Mouse (Mus musculus): ENCODE measurements around the gene Ripply3. TPM values are rescaled to one million over a fixed set of nuclear protein-coding genes. Genes with fewer than 3 reads are reported as not detected.

Gene Ripply3
- polyA plus RNA-seq, 1 experiment from 2014 or later = 4.9 TPM

DNA sequence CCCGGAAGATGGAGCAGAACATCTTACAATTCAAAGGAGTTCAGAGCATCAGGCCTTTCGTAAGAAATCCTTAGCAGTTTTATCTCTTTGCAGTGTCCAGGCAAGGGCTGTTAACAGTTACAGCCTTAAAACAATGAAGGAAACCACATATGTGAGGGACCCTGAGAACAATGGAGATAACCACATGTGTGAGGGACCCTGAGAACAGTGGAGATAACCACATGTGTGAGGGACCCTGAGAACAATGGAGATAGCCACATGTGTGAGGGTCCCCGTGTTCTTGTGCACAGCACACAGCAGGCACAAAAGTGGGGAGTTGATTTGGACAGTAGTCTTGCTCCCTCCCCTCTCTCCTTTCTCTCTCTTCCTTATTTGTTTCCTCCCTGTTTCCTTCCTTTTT lies 29.9 kb downstream of the Ripply3 start:
- Histone ChIP-seq H3K4me3 (ENCODE audit: low read depth, low read length) (no peak overlapping the region), H3K9me3 (ENCODE audit: control insufficient read depth, low read length) (no peaks in the 10 kb centered on the region), H3K27ac (replicated peaks; ENCODE audit: low read depth, low read length) (no peak overlapping the region), H3K9ac (ENCODE audit: low read depth, low read length) (no peak overlapping the region), H3K27me3 (replicated peaks; ENCODE audit: control insufficient read depth, insufficient read depth, low read length) (no peaks in the 10 kb centered on the region), H3K36me3 (ENCODE audit: control insufficient read depth, insufficient read depth, low read length) (no peaks in the 10 kb centered on the region), H3K4me1 (ENCODE audit: control insufficient read depth, insufficient read depth, low read length) (no peaks in the 10 kb centered on the region), H3K4me2 (ENCODE audit: low read depth, low read length) (no peak overlapping the region)
- WGBS = 84% methylated on average over 3 of the region's 3 CpGs
- DNase-seq (ENCODE audit: low spot score) (no peak), ATAC-seq (ENCODE audit: low read depth) (no peak)

DNA sequence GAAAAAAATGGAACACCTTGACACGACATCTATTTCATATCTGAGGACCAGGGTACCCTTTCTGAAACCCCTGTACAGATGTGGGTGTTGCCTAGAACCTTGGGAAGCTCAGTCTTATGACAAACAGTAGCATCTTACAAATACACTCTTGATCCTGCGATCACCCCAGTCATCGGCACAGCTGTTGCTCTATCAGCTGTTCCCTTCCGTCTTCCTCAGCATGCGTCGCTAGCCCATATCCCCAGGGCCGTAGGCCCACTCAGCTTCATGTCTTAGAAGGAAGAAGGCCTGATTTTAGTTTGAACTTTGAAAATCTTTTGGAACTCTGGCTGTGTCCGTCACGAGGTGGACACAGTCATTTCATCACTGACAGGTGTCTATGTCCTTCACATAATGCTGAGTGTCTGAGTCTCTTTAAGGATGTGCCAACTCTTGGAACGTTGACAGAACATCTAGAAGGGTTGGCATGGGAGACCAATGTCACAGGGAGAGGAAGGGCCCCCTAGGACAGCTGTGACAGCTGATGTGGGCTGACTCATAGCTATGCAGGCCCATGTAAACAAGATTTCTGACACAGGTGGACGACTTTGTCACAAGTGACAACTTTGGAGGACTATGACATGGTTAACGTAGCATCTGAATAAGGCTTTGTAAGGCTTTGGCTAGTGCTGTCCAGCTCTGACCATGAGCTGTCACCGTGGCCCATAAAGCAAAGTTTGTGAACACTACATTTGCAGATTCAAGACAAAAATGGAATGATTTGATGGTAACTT lies 32.5 kb downstream of the Ripply3 start:
- ATAC-seq (ENCODE audit: low read depth) = peak; percentile 63; the same call in 1 of the 2 replicates
- no peak overlapping the region for H3K27ac ChIP-seq (replicated peaks; ENCODE audit: low read depth, low read length)
- H3K4me3 ChIP-seq (ENCODE audit: low read depth, low read length) = no peak overlapping the region
- peaks cover 9% of the 10 kb centered on the region; the same call in 1 of the 2 replicates for H3K36me3 ChIP-seq (ENCODE audit: control insufficient read depth, insufficient read depth, low read length)
- no peaks in the 10 kb centered on the region for H3K27me3 ChIP-seq (replicated peaks; ENCODE audit: control insufficient read depth, insufficient read depth, low read length)
- peak; percentile 68 for DNase-seq (ENCODE audit: low spot score)
- no peak overlapping the region for H3K9ac ChIP-seq (ENCODE audit: low read depth, low read length)
- no peaks in the 10 kb centered on the region for H3K4me1 ChIP-seq (ENCODE audit: control insufficient read depth, insufficient read depth, low read length)
- no peak overlapping the region for H3K4me2 ChIP-seq (ENCODE audit: low read depth, low read length)
- 80% methylated on average over 13 of the region's 13 CpGs for WGBS
- H3K9me3 ChIP-seq (ENCODE audit: control insufficient read depth, low read length) = no peaks in the 10 kb centered on the region

DNA sequence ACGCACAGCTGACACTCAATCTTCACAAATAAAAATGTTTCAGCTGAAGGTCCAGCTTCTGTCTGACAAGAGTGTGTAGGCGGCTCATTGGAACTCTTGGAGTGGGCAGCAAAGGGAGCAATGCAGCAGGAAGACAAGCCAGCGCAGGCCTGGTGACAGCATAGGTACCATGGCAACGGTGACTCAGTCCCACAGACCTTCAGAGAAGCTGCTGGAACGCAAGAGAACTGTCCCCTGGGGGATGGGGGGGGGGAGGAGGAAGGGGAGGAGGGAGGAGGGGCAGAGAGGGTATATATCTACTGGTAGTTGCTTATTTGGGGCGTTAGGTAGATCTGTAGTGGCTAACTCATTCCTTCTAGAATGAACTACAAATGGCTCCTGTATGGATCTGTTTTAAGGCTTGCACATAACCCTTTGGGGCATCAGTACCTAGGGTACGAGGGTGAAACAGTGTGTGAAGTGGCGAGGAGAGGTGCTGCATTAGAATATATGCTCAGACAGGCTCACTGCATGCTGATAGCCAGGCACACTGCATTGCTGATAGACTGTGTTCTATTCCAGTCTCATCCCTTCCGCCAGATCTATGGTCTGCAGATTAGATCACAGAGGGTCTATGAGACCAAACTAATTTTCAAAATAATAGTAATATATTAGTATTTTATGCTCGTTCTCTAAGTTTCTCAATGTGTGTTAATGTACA lies 34.1 kb downstream of the Ripply3 start:
- no peaks in the 10 kb centered on the region for H3K9me3 ChIP-seq (ENCODE audit: control insufficient read depth, low read length)
- no peak overlapping the region for H3K27ac ChIP-seq (replicated peaks; ENCODE audit: low read depth, low read length)
- no peaks in the 10 kb centered on the region for H3K4me1 ChIP-seq (ENCODE audit: control insufficient read depth, insufficient read depth, low read length)
- DNase-seq (ENCODE audit: low spot score) = peak; percentile 82
- ATAC-seq (ENCODE audit: low read depth) = peak; percentile 71; the same call in 1 of the 2 replicates
- H3K36me3 ChIP-seq (ENCODE audit: control insufficient read depth, insufficient read depth, low read length) = peaks cover 14% of the 10 kb centered on the region; the same call in 1 of the 2 replicates
- H3K9ac ChIP-seq (ENCODE audit: low read depth, low read length) = no peak overlapping the region
- 44% methylated on average over 10 of the region's 10 CpGs for WGBS
- no peak overlapping the region for H3K4me3 ChIP-seq (ENCODE audit: low read depth, low read length)
- no peaks in the 10 kb centered on the region for H3K27me3 ChIP-seq (replicated peaks; ENCODE audit: control insufficient read depth, insufficient read depth, low read length)
- no peak overlapping the region; the same call in 1 of the 2 replicates for H3K4me2 ChIP-seq (ENCODE audit: low read depth, low read length)

DNA sequence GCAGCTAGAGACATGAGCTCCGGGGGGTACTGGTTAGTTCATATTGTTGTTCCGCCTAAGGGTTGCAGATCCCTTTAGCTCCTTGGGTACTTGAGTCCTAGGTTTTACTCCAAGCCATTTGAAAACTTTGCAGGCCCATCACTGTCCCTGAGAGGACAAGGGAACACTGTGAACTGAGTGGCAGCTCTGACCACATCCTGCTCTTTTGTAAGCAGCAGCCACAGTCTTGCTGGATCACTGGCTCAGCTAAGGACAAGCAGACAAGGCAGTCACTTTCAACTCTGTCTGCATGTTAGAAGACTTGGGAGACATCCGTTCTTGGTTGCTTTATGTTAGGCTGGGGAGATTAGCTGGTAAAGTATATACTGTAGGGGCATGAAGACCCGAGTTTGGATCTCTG lies 35.6 kb downstream of the Ripply3 start:
- DNase-seq (ENCODE audit: low spot score) = no peak
- Histone ChIP-seq H3K4me2 (ENCODE audit: low read depth, low read length) (no peak overlapping the region), H3K4me3 (ENCODE audit: low read depth, low read length) (no peak overlapping the region), H3K9ac (ENCODE audit: low read depth, low read length) (no peak overlapping the region), H3K4me1 (ENCODE audit: control insufficient read depth, insufficient read depth, low read length) (0 out of 2 replicates have a peak, but pooled peaks cover 3% of the 10 kb centered on the region), H3K27me3 (replicated peaks; ENCODE audit: control insufficient read depth, insufficient read depth, low read length) (no peaks in the 10 kb centered on the region), H3K36me3 (ENCODE audit: control insufficient read depth, insufficient read depth, low read length) (peaks cover 15% of the 10 kb centered on the region; the same call in 1 of the 2 replicates), H3K9me3 (ENCODE audit: control insufficient read depth, low read length) (no peaks in the 10 kb centered on the region), H3K27ac (replicated peaks; ENCODE audit: low read depth, low read length) (no peak overlapping the region)
- ATAC-seq (ENCODE audit: low read depth) = no peak
- 97% methylated on average over 4 of the region's 4 CpGs for WGBS

DNA sequence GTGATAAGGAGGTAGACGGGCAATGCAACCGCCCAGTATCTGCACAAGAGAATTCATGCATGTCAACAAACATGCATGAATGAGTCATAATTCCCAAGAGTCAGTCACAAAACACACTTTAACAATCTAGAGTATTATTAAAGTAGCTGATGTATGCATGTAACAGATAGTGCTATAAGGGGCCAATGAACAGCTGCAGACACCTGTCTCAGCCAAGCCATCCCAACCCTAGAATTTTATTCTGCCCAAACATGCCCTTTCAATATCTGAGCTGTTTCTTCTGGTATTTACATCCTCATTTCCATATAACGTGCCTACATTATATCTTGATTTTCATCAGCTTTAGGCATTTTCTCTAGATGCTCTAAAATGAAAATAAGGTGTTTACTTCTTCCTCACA lies 37.2 kb downstream of the Ripply3 start:
- H3K36me3 ChIP-seq (ENCODE audit: control insufficient read depth, insufficient read depth, low read length) = peaks cover 15% of the 10 kb centered on the region; the same call in 1 of the 2 replicates
- no peaks in the 10 kb centered on the region for H3K9me3 ChIP-seq (ENCODE audit: control insufficient read depth, low read length)
- DNase-seq (ENCODE audit: low spot score) = peak; percentile 23
- H3K4me2 ChIP-seq (ENCODE audit: low read depth, low read length) = no peak overlapping the region
- peaks cover 12% of the 10 kb centered on the region for H3K4me1 ChIP-seq (ENCODE audit: control insufficient read depth, insufficient read depth, low read length)
- 81% methylated on average over 3 of the region's 3 CpGs for WGBS
- H3K4me3 ChIP-seq (ENCODE audit: low read depth, low read length) = no peak overlapping the region
- no peak for ATAC-seq (ENCODE audit: low read depth)
- no peaks in the 10 kb centered on the region for H3K27me3 ChIP-seq (replicated peaks; ENCODE audit: control insufficient read depth, insufficient read depth, low read length)
- no peak overlapping the region for H3K27ac ChIP-seq (replicated peaks; ENCODE audit: low read depth, low read length)
- no peak overlapping the region for H3K9ac ChIP-seq (ENCODE audit: low read depth, low read length)

DNA sequence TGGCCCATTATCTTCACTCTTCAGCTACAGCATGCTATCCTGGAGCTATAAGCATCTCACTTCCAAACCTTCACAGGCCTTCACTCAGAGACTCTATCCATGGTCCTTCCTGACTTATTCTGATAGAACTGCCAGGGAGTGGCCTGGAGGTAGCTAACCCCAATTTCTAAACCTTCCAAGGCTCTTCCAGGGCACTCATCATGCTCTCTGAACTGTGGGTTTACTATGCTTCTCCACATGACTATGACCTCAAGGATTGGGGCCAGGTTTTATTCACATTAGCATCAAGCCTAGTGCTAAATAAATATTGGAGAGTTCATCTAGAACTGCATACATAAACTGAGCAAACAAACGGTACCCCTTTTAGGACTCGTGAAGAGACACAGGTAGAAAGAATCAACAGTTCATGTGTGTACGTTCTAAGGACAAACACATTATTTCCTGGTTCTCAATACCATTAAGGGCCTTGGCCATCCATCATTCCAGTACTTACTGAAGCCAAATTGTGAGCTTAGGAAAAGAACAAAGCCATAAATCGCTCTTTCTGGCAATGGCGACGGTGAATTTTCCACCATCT lies 41.5 kb downstream of the Ripply3 start:
- H3K36me3 ChIP-seq (ENCODE audit: control insufficient read depth, insufficient read depth, low read length) = peaks cover 9% of the 10 kb centered on the region; the same call in 1 of the 2 replicates
- peak overlapping the region; percentile 67 for H3K4me2 ChIP-seq (ENCODE audit: low read depth, low read length)
- H3K9ac ChIP-seq (ENCODE audit: low read depth, low read length) = peak overlapping the region; percentile 95
- DNase-seq (ENCODE audit: low spot score) = no peak
- H3K27me3 ChIP-seq (replicated peaks; ENCODE audit: control insufficient read depth, insufficient read depth, low read length) = no peaks in the 10 kb centered on the region
- peak overlapping the region; percentile 98 for H3K27ac ChIP-seq (replicated peaks; ENCODE audit: low read depth, low read length)
- H3K9me3 ChIP-seq (ENCODE audit: control insufficient read depth, low read length) = no peaks in the 10 kb centered on the region
- ATAC-seq (ENCODE audit: low read depth) = no peak
- peaks cover 23% of the 10 kb centered on the region for H3K4me1 ChIP-seq (ENCODE audit: control insufficient read depth, insufficient read depth, low read length)
- H3K4me3 ChIP-seq (ENCODE audit: low read depth, low read length) = peak overlapping the region; percentile 96
- 10% methylated on average over 6 of the region's 6 CpGs for WGBS

DNA sequence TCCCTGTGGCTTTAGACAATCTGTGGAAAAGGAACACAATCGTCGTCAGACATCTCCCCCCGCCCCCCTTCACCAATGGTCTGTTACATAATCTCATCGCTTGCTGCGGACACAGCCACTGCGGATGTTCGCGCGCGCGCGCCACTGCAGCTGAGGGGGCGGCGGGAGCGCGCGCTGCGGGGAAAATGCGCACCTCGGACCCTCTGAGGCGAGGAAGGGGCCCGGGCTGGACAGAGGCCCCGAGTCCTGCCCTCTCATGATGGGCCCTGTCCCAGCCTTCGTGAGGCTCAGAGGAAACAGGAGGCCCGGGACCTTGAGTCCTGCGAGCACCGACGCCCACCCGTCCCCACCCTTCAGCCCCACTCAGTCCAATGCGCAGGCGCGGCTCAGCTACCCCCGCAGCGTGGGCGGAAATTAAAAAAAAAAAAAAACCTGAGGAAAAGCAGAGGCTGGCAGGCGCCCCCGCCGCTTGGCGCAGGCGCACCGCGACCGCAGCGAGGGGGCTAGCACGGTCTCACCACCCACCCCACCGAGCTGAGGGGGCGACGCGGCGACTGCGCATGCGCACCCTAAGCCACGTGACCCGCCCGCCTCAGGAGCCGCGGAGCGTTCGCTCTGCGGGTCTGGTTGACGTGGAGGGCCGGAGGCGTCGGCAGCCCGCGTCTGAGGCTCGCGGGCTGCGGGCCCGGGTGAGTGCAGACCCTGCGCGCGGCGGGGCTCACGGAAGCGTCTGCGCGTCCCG lies 42.1 kb downstream of the Ripply3 start, which contains the start of gene Ttc3:
Ttc3 (plus strand) TSS at position 446 of the 742 bp plus-strand sequence.
- peak within 1 kb of the TSS; percentile 67 for H3K4me2 ChIP-seq (ENCODE audit: low read depth, low read length)
- under 1% methylated on average over 44 of the region's 79 CpGs for WGBS
- 0 out of 2 replicates have a peak, but pooled peaks cover 7% of the 10 kb centered on the region for H3K36me3 ChIP-seq (ENCODE audit: control insufficient read depth, insufficient read depth, low read length)
- no peaks in the 10 kb centered on the region for H3K27me3 ChIP-seq (replicated peaks; ENCODE audit: control insufficient read depth, insufficient read depth, low read length)
- no peaks in the 10 kb centered on the region for H3K9me3 ChIP-seq (ENCODE audit: control insufficient read depth, low read length)
- H3K4me3 ChIP-seq (ENCODE audit: low read depth, low read length) = peak within 1 kb of the TSS; percentile 96
- DNase-seq (ENCODE audit: low spot score) (peak; percentile 97), ATAC-seq (ENCODE audit: low read depth) (peak; percentile 81)
- peak within 1 kb of the TSS; percentile 98 for H3K27ac ChIP-seq (replicated peaks; ENCODE audit: low read depth, low read length)
- peaks cover 26% of the 10 kb centered on the region for H3K4me1 ChIP-seq (ENCODE audit: control insufficient read depth, insufficient read depth, low read length)
- peak within 1 kb of the TSS; percentile 95 for H3K9ac ChIP-seq (ENCODE audit: low read depth, low read length)

DNA sequence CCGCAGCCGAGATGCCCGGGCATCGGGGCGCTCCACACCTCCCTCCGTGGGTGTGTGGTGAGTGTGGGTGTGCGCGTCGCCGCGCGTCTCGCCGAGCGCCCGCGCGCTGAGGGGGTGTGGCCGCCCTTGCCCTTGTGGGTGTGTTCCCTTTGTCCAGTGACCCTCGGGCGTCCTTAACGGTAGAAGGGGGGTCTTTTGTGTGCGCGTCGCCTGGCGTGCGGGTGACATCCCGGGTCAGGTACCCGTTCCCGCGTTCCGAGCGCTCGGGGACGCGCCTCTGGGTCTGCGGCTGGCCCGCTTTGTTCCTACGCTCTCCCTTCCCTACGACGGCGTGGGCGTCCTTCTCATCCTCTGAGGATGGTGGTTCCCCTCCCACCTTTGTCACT lies 42.7 kb downstream of the Ripply3 start:
- Histone ChIP-seq H3K27me3 (replicated peaks; ENCODE audit: control insufficient read depth, insufficient read depth, low read length) (no peaks in the 10 kb centered on the region), H3K27ac (replicated peaks; ENCODE audit: low read depth, low read length) (peak overlapping the region; percentile 98), H3K9ac (ENCODE audit: low read depth, low read length) (peak overlapping the region; percentile 95), H3K4me1 (ENCODE audit: control insufficient read depth, insufficient read depth, low read length) (peaks cover 26% of the 10 kb centered on the region), H3K36me3 (ENCODE audit: control insufficient read depth, insufficient read depth, low read length) (0 out of 2 replicates have a peak, but pooled peaks cover 7% of the 10 kb centered on the region), H3K4me2 (ENCODE audit: low read depth, low read length) (peak overlapping the region; percentile 67), H3K4me3 (ENCODE audit: low read depth, low read length) (peak overlapping the region; percentile 96), H3K9me3 (ENCODE audit: control insufficient read depth, low read length) (no peaks in the 10 kb centered on the region)
- peak; percentile 82 for ATAC-seq (ENCODE audit: low read depth)
- under 1% methylated on average over 35 of the region's 43 CpGs for WGBS
- no peak for DNase-seq (ENCODE audit: low spot score)

All from embryonic facial prominence, embryonic 14.5 days (tissue).